Mouse (Mus musculus) MEL (cell line): ENCODE results near the gene Nfatc3. TPM values are rescaled to one million over a fixed set of nuclear protein-coding genes. Genes with fewer than 3 reads are reported as not detected.
A peak's percentile ranks its signal among the peaks of the same experiment; 100 is the strongest.

ENCODE experiments used
- DNase-seq: peaks from one replicate; pipeline ENCODE4 v3.0.0; 2011; ENCODE audit warnings: low read depth, low spot score
- H3K27ac ChIP-seq: 2 replicates; pipeline ENCODE4 v1.5.1; 2012; ENCODE audit warnings: low read depth, mild to moderate bottlenecking, control low read depth, low read length, moderate library complexity; ENCODE audit not compliant: control insufficient read depth
- H3K27me3 ChIP-seq, 2 experiments: fragments of 150-350 bp in 1 of 2; sonication (generic) in 1 of 2; 2 replicates each; pipeline ENCODE4 v1.6.1; 2012; ENCODE audit warnings: low read length in 2 of 2, mild to moderate bottlenecking in 2 of 2, improper control_type of control experiment in 1 of 2, moderate library complexity in 1 of 2; ENCODE audit not compliant: insufficient read depth in 2 of 2, control insufficient read depth in 1 of 2
- H3K36me3 ChIP-seq, 2 experiments: 2 replicates each; pipeline ENCODE4 v1.6.1; 2012 to 2014; ENCODE audit warnings: low read length in 2 of 2, improper control_type of control experiment in 1 of 2, inconsistent platforms in 1 of 2, mild to moderate bottlenecking in 1 of 2; ENCODE audit not compliant: insufficient read depth in 2 of 2, control insufficient read depth in 1 of 2
- H3K4me1 ChIP-seq, 2 experiments: fragments of 150-350 bp in 1 of 2; sonication (generic) in 1 of 2; 2 replicates each; pipeline ENCODE4 v1.6.1; 2012; ENCODE audit warnings: low read length in 2 of 2, improper control_type of control experiment in 1 of 2, mild to moderate bottlenecking in 1 of 2; ENCODE audit not compliant: insufficient read depth in 2 of 2, control insufficient read depth in 1 of 2
- H3K4me3 ChIP-seq, 2 experiments: fragments of 150-350 bp in 1 of 2; sonication (generic) in 1 of 2; 2 replicates each; pipeline ENCODE4 v1.5.1; 2012; ENCODE audit warnings: low read depth in 2 of 2, low read length in 2 of 2, mild to moderate bottlenecking in 2 of 2, moderate library complexity in 2 of 2, control low read depth in 1 of 2, improper control_type of control experiment in 1 of 2; ENCODE audit not compliant: control insufficient read depth in 1 of 2, insufficient read depth in 1 of 2
- H3K79me2 ChIP-seq: 2 replicates; pipeline ENCODE4 v1.6.1; 2012; ENCODE audit warnings: mild to moderate bottlenecking, low read length, moderate library complexity; ENCODE audit not compliant: control insufficient read depth, poor library complexity, insufficient read depth
- H3K9ac ChIP-seq: 2 replicates; pipeline ENCODE4 v1.6.1; 2012; ENCODE audit warnings: low read depth, mild to moderate bottlenecking, control low read depth, low read length, moderate library complexity; ENCODE audit not compliant: control insufficient read depth, poor library complexity, severe bottlenecking
- H3K9me3 ChIP-seq: fragments of 150-350 bp; sonication (generic); replicated peaks from 2 replicates; pipeline ENCODE4 v1.6.1; 2012; ENCODE audit warnings: mild to moderate bottlenecking, low read length, improper control_type of control experiment, moderate library complexity; ENCODE audit not compliant: insufficient read depth
- CHD1 ChIP-seq: IDR thresholded peaks from 2 replicates; pipeline ENCODE4 v1.6.1; 2012; ENCODE audit warnings: low read depth, mild to moderate bottlenecking, inconsistent platforms, low read length, improper control_type of control experiment
- ELF1 ChIP-seq: IDR thresholded peaks from 2 replicates; pipeline ENCODE4 v1.6.1; 2014; ENCODE audit warnings: low read depth, mild to moderate bottlenecking, inconsistent platforms, low read length, improper control_type of control experiment, moderate library complexity
- EP300 ChIP-seq, 2 experiments: IDR thresholded peaks; 2 replicates each; pipeline ENCODE4 v1.6.1; 2011; ENCODE audit warnings: improper control_type of control experiment in 2 of 2, low read length in 2 of 2, low read depth in 1 of 2, mild to moderate bottlenecking in 1 of 2
- ETS1 ChIP-seq: IDR thresholded peaks from 2 replicates; pipeline ENCODE4 v1.6.1; 2012; ENCODE audit warnings: low read depth, mild to moderate bottlenecking, inconsistent platforms, low read length, improper control_type of control experiment, moderate library complexity
- GABPA ChIP-seq: IDR thresholded peaks from 2 replicates; pipeline ENCODE4 v1.6.1; 2012; ENCODE audit warnings: low read depth, mild to moderate bottlenecking, inconsistent platforms, low read length, improper control_type of control experiment, moderate library complexity
- GATA1 ChIP-seq: IDR thresholded peaks from 2 replicates; pipeline ENCODE4 v1.6.1; 2011; ENCODE audit warnings: low read depth, low read length, improper control_type of control experiment
- MAFK ChIP-seq: IDR thresholded peaks from 2 replicates; pipeline ENCODE4 v1.6.1; 2011; ENCODE audit warnings: low read depth, mild to moderate bottlenecking, low read length, improper control_type of control experiment, borderline replicate concordance
- MAZ ChIP-seq: IDR thresholded peaks from 2 replicates; pipeline ENCODE4 v1.6.1; 2012; ENCODE audit warnings: low read depth, mild to moderate bottlenecking, inconsistent platforms, low read length, improper control_type of control experiment
- MEF2A ChIP-seq: IDR thresholded peaks from 2 replicates; pipeline ENCODE4 v1.6.1; 2014; ENCODE audit warnings: low read depth, mild to moderate bottlenecking, inconsistent platforms, low read length, improper control_type of control experiment; ENCODE audit not compliant: poor library complexity, insufficient replicate concordance, severe bottlenecking; ENCODE audit errors: extremely low read depth
- MYB ChIP-seq: IDR thresholded peaks from 2 replicates; pipeline ENCODE4 v1.6.1; 2011; ENCODE audit warnings: mild to moderate bottlenecking, low read depth, low read length, improper control_type of control experiment
- MYC ChIP-seq: IDR thresholded peaks from 2 replicates; pipeline ENCODE4 v1.6.1; 2011; ENCODE audit warnings: low read depth, mild to moderate bottlenecking, low read length, improper control_type of control experiment, moderate library complexity
- POLR2A ChIP-seq, 2 experiments: IDR thresholded peaks; 2 replicates each; pipeline ENCODE4 v1.6.1; 2011 to 2012; ENCODE audit warnings: low read length in 2 of 2, mild to moderate bottlenecking in 2 of 2, control low read depth in 1 of 2, improper control_type of control experiment in 1 of 2, low read depth in 1 of 2, moderate library complexity in 1 of 2; ENCODE audit not compliant: control insufficient read depth in 1 of 2, insufficient read depth in 1 of 2, poor library complexity in 1 of 2
- POLR2AphosphoS2 ChIP-seq: IDR thresholded peaks from 2 replicates; pipeline ENCODE4 v1.6.1; 2011; ENCODE audit warnings: low read length, improper control_type of control experiment
- POLR2AphosphoS5 ChIP-seq: IDR thresholded peaks from 2 replicates; pipeline ENCODE4 v1.6.1; 2012; ENCODE audit warnings: low read depth, borderline replicate concordance, mild to moderate bottlenecking, inconsistent platforms, low read length, moderate library complexity, mixed read lengths
- RAD21 ChIP-seq: IDR thresholded peaks from 2 replicates; pipeline ENCODE4 v1.6.1; 2011; ENCODE audit warnings: mild to moderate bottlenecking, low read depth, low read length, improper control_type of control experiment
- SIN3A ChIP-seq: IDR thresholded peaks from 2 replicates; pipeline ENCODE4 v1.6.1; 2012; ENCODE audit warnings: low read length, improper control_type of control experiment, inconsistent platforms
- SMC3 ChIP-seq: IDR thresholded peaks from 2 replicates; pipeline ENCODE4 v1.6.1; 2011; ENCODE audit warnings: low read depth, low read length, improper control_type of control experiment
- TBP ChIP-seq: IDR thresholded peaks from 2 replicates; pipeline ENCODE4 v1.8.0; 2011; ENCODE audit warnings: low read depth, low read length, improper control_type of control experiment
- TCF12 ChIP-seq: IDR thresholded peaks from 2 replicates; pipeline ENCODE4 v1.6.1; 2014; ENCODE audit warnings: low read depth, mild to moderate bottlenecking, inconsistent platforms, low read length, improper control_type of control experiment, moderate library complexity
- UBTF ChIP-seq: IDR thresholded peaks from 2 replicates; pipeline ENCODE4 v1.6.1; 2012; ENCODE audit warnings: low read depth, mild to moderate bottlenecking, inconsistent platforms, low read length, improper control_type of control experiment, moderate library complexity, borderline replicate concordance; ENCODE audit not compliant: insufficient read depth
- USF2 ChIP-seq, 2 experiments: IDR thresholded peaks; 2 replicates each; pipeline ENCODE4 v1.6.1; 2011 to 2012; ENCODE audit warnings: improper control_type of control experiment in 2 of 2, low read length in 2 of 2, borderline replicate concordance in 1 of 2, inconsistent platforms in 1 of 2, low read depth in 1 of 2, mild to moderate bottlenecking in 1 of 2; ENCODE audit not compliant: insufficient read depth in 1 of 2
- polyA plus RNA-seq, 2 experiments: library from polyadenylated mRNA; stranded (reverse) in 1 of 2; unstranded in 1 of 2; fragments of >175 nt in 1 of 2; fragments of >200 nt in 1 of 2; gene quantifications; 2 replicates each; pipeline versions ENCODE4 v1.2.1 to v1.2.4; 2012; ENCODE audit warnings: low replicate concordance in 2 of 2, low read depth in 1 of 2; ENCODE audit not compliant: insufficient read length in 2 of 2, insufficient read depth in 1 of 2, missing spikeins in 1 of 2
- total RNA-seq: library from RNA; depleted of rRNA; stranded (reverse); fragments of 300-350 nt; gene quantifications from 2 replicates; pipeline ENCODE4 v1.2.3, GENCODE M21; 2012

The Nfatc3 gene
- total and polyA plus RNA-seq, 3 experiments: 14.4 to 59.3 (median 50.2) TPM

DNA sequence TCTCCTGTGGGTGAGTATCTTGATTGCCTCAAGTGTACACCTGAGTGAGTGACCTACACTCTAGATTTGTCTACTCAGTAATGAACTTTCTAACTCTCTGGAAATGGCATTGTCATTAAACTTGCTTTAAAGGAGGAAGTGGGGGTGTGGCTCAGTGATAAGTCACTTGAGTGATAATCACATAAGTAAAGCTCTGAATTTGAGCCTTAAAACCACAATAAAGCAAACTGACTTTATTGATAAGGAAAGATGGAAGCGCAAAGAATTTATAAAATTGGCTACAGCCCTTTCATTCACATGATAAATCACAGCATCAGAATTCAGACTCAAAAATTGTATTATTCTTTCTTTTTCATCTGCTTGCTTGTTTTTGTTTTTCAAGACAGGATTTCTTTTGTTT, 98.8 kb downstream of the Nfatc3 start (continued):
- TF ChIP-seq GABPA (no peak), SMC3 (no peak), MYB (no peak), POLR2AphosphoS5 (no peak), TCF12 (peak; percentile 85), UBTF (no peak), GATA1 (peak; percentile 95), MEF2A (no peak), CHD1 (no peak), RAD21 (no peak), POLR2A (IDR thresholded peaks at IDR 0.05; ENCODE audit: control insufficient read depth in 1 of 2, insufficient read depth in 1 of 2, low read depth in 1 of 2, low read length in 2 of 2, poor library complexity in 1 of 2) (no peak), MAFK (peak; percentile 87), EP300 (IDR thresholded peaks at IDR 0.05; ENCODE audit: low read depth in 1 of 2, low read length in 2 of 2) (peak; percentile 91 to 93), USF2 (IDR thresholded peaks at IDR 0.05; ENCODE audit: borderline replicate concordance in 1 of 2, insufficient read depth in 1 of 2, low read depth in 1 of 2, low read length in 2 of 2) (no peak), ELF1 (peak; percentile 33; the same call in 1 of the 2 replicates), MYC (peak; percentile 64; the same call in 1 of the 2 replicates), MAZ (no peak)

DNA sequence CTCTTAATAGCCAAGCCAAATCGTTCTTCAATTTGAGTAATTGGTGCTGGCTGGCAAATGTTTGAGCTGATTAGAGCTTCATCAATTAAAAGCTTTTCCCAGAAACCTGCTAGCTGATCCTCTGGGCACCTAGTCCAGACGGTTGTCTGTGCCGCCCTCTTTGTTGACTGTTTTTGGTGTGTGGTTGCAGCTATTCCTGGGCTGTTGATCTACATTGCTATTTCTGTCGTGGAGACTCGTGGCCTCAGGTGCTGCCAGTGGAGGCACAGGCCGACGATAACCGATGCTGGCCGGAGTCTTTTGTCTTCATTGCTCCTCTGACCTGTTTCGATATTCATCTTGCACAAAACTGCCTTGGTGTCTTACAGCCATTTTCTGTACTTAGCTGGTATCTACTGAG, 99.7 kb downstream of the Nfatc3 start:
- H3K27me3 ChIP-seq: no peaks in the 10 kb centered on the region
- H3K9ac ChIP-seq: no peak overlapping the region
- no peak overlapping the region for H3K4me3 ChIP-seq
- no peaks in the 10 kb centered on the region for H3K9me3 ChIP-seq
- H3K27ac ChIP-seq: no peak overlapping the region
- H3K36me3 ChIP-seq: peaks cover 0 to 10% of the 10 kb centered on the region in 2 experiments; a peak in 2 of 4 replicates
- TF ChIP-seq POLR2AphosphoS2: no peak
- no peak for TF ChIP-seq USF2 (IDR thresholded peaks at IDR 0.05; ENCODE audit: borderline replicate concordance in 1 of 2, insufficient read depth in 1 of 2, low read depth in 1 of 2, low read length in 2 of 2)
- no peak for TF ChIP-seq CHD1
- no peak for TF ChIP-seq MEF2A
- TF ChIP-seq TBP: no peak
- no peak for TF ChIP-seq ETS1
- no peak for TF ChIP-seq TCF12
- TF ChIP-seq SMC3: no peak
- TF ChIP-seq RAD21: no peak
- no peak for TF ChIP-seq SIN3A
- no peaks in the 10 kb centered on the region for H3K79me2 ChIP-seq
- H3K4me1 ChIP-seq: peaks cover 0 to 11% of the 10 kb centered on the region in 2 experiments; a peak in 2 of 4 replicates
- no peak for DNase-seq
